Mouse (Mus musculus) left cerebral cortex, adult 18-20 months (tissue): ENCODE measurements around the gene Trpv2. TPM values are rescaled to one million over a fixed set of nuclear protein-coding genes. Genes with fewer than 3 reads are reported as not detected.

Experiments
- DNase-seq, 2 experiments: peaks; one replicate each; pipeline ENCODE4 v3.0.0; 2021 to 2022; ENCODE audit warnings: low spot score in 2 of 2, mixed read lengths in 1 of 2
- total RNA-seq, 2 experiments: library from RNA; stranded (reverse); gene quantifications; 2 replicates each; pipeline ENCODE4 v1.2.3; 2021

Gene Trpv2
- total RNA-seq, 2 experiments from 2014 or later = 21.1 to 21.2 TPM

DNA sequence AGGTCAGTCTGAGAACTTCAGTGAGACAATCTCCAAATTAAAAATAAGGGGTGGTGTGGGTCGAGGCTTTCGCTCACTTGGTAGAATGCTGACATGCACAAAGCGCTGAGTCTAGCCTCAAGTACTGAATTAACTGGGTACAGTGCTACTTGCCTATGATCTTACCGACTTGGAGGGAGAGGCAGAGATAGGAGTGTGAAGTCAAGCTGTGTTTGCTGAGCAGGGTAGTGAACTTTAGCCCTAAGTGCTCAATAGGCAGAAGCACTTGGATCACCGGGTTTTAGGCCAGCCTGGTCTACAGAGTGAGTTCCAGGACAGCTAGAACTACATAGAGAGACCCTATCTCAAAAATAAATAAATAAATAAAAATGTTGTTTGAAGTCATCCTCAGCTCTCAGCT lies 17.1 kb upstream of the Trpv2 start:
- no peak for DNase-seq

DNA sequence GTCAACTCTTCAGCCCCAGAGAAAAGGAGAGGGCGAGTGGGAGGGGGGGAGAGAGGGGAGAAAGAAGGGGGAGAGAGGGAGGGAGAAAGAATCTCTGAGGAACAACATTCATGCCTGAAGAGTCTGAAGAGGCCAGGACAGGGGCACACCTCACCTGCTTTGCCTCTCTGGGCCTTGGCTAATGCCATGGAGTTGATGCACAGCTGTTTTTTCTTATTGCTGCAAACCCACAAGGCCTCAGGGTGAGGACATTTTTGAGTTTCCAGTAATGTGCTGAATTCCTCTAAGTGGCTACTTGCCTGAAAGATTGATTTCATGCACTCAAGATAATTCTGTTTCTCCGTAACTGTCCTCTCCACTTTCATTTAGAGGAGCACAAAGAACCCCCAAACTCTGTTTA lies 16.1 kb upstream of the Trpv2 start:
- DNase-seq = no peak

DNA sequence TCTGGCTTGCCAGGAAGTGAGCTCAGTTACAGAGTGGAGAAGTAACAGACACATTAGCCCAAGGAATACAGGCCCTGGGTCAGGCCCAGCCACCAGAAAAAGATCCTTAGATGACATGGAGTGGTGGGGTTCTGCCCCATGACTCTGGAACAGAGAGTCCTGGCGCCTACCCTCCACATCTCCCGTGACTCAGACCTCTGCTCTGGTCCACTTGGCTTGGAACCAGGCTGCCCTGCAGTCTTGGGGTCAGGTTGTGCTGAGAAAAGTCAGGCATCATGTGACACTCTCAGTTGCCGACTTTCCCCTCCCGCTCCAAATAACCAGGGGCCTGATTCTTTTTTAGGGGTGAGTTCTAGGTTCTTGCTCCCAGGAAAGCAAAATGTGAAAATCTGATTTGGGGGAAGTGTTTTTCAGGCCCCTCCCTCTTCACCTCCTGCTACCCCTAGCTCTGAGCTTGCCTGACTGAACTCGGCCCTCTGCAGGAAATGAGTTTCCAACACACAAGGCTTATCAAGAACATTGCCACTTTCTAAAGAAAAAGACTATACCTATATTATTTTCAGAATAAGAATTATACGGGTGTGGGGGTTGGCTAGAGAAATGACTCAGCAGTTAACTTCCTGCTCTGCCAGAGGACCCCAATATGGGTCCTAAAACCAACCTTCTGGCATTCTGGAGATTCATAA lies 15.2 kb upstream of the Trpv2 start:
- DNase-seq = no peak

- DNase-seq = no peak
Measured at GRCm38 (mm10) chr11:62560463-62561016, 13.7 kb upstream of the Trpv2 start.

DNA sequence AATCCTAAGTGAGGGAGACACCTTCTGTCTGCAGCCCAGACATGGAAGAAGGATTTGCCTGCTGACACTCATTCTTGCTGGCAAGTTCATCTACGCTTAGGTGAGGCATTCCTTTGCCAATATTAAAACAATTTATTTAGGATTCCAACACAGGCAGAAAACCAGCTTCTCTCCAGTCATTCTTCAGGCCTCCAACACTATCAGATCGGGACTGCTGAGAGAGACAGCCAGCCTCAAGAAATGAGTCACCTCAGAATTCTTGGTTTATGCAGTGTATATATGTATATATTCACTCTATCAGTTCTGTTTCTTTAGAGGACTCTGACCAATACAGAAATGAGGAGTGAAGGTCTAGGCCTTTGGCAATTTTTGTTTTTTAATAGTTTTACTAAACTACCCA lies 10.7 kb upstream of the Trpv2 start:
- DNase-seq = no peak

GRCm38 (mm10) chr11:62565747-62566146 lies 8.5 kb upstream of the Trpv2 start:
- no peak for DNase-seq

- no peak for DNase-seq
Measured at GRCm38 (mm10) chr11:62566211-62566610, 8.1 kb upstream of the Trpv2 start.

GRCm38 (mm10) chr11:62568300-62568699 lies 6.0 kb upstream of the Trpv2 start:
- DNase-seq = no peak

DNA sequence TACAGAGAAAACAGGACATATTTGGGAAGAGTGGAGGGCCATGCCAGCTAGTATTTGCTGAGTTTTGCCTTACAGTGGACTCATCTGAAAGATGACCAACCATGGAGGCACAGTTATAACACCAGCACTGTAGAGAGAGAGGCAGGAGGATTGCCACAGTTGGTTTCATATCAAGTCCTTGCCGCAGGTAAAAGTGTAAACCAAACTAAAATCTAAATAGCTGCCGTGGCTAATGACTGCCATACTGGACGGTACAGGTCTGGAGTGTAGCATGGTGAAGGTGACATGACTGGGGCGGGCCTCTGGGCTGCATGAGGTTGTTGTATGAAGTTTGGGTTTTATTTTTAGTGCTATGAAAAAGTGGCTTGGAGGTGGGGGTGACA lies 408 bp downstream of the Trpv2 start:
- DNase-seq = no peak

DNA sequence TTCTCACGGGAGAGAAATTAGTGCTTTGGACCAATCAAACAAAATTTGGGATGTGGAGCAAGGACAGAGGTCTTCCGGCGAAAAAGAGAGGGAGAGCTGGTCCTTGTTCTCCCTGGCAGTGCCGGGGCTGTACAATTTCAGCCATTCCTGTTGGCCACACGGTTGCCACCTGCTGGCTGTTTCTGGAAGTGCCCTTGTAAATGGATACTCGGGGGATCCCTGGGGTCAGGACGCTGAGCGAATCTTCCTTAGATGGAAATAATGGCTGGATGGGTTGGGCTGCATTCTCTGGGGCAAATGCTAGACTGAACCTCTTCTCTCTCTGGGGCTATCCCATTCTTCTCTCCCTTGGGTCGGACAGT lies 992 bp downstream of the Trpv2 start:
- peak; percentile 86 to 93 for DNase-seq

- DNase-seq = peak; percentile 55 to 69
Measured at GRCm38 (mm10) chr11:62575659-62576438, 1.6 kb downstream of the Trpv2 start.

GRCm38 (mm10) chr11:62576530-62577152 lies 2.4 kb downstream of the Trpv2 start:
- peak; percentile 38 for DNase-seq

- no peak for DNase-seq
Measured at GRCm38 (mm10) chr11:62583031-62583430, 8.7 kb downstream of the Trpv2 start.

DNA sequence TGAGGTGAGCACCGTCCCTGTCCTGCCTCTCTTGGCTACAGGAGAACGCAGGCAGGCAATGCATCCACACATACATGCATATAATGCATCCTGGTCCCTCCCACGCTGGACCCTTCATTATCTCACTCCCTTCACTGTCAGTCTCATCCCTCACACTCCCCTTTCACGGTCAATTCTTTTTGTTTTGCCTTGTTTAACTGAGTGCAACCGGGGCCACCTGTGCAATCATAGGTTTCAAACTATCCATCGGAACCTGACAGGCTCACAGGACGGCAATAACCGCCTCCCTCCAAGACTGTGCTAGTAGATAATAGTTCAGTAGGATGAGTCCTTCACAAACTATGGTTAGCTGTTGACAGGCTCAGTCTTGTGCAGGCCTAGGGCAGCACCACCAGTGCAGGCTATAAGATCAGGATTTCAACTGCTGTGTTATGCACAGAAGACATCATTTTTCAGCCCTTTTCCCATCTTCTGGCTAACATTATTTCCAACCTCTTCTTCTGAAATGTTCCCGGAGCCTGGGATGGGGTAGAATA lies 10.5 kb downstream of the Trpv2 start:
- DNase-seq = no peak

DNA sequence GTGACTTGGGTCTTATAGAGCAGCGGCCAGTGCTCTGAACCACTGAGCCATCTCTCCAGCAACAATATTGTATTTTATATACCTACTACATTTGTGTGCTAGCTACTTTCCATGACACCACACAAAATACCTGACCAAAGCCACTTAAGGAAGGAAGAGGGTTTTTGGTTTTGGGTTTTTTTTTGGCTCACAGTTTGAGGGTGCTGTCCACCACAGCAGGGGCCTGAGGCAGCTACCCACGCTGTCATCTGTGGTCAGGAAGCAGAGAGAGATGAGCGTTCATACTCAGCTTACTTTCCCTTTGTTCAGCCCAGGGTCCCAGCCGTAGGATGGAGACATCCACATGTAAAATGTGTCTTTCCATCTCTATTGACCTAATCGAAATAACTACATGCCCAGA lies 12.7 kb downstream of the Trpv2 start:
- no peak for DNase-seq

- no peak for DNase-seq
Measured at GRCm38 (mm10) chr11:62589391-62589790, 15.1 kb downstream of the Trpv2 start.

DNA sequence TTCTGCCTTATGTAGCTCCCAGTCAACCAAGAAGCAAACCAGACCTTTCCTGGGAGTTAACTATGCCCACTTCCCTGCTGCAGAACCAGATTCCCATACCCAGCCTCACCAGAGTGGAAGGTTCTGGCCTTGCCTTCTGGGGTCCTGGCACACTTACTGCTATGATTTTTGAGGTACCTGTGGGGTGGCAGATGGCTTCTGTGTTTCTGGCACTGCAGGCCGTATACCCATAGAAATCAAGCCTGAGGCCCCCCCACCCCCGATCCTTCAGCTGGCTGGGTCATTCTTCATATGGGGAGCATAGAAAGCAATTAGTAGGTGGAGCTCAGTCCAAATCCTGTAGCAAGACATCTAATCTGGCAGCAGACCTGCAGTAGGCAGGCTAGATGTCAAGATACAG lies 16.7 kb downstream of the Trpv2 start:
- DNase-seq = no peak

DNA sequence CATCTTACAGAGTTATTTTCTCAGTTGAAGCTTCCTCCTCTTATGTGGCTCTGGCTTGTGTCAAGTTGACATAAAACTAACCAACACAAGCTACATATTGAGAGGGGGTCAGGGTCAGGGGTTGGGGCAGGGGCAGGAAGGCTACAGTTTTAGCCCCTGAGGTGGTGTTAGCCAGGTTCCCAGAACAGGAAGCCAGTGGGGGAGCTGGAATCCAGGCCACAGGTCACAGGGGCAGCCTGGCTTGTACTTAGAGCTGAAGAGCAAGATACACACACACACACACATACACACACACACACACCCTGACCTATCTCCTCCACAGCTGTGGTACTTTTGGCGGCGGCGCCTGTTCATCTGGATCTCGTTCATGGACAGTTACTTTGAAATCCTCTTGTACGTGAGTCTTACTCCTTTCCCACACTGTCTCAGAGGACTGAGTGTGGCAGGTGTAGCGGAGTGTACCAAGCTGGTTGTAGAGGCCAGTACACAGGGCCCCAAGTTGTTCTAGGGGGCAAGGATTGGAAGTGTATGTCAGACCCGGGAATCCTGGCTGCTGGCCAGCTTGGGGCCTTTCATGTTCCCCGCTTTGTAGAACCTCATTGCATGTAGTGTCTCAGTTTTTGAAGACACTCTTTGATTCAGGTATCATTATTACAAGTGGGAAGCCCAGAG lies 17.8 kb downstream of the Trpv2 start:
- no peak for DNase-seq

- no peak for DNase-seq
Measured at GRCm38 (mm10) chr11:62598571-62598970, 24.3 kb downstream of the Trpv2 start.

DNA sequence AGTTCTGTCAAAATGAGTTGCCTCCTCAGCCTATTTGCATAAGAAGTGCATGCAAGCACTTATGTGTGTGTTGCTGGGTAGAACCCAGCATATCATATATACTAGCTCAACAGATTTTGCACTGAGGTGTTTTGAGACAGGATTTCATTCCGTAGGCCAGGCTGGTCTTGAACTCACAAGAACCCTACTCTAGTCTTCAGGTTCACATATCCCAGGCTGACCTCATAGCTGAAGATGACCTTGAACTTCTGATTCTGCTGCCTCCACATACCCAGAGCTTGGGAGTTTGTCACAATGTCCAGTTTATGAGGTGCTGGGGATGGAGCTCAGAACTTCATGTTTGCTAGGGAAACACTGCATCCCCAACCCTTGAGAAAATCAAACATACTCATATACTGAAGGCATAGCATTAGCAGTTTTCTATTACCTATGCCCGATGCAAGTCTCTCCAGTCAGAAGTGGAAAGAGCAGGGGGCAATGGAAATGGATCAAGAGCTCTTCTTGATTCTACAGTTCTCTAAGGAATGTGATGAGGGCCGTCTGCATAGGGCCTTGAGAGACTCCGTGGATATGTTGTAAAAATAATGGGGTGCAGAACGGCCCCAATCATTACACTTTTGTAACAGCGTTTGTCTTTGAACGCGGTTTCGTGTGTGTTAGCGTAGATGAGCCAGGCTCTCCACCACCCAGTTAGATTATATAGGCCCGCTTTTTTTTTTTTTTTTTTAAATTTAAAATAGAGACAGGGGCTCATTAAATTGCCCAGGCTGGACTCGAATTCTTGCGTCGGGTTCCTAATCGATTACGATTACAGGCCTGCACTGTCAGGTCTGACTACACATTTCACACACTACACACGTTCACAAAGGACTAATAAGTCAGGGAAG lies 27.7 kb downstream of the Trpv2 start:
- peak in 1 of 2 experiments; percentile 2 for DNase-seq
